ENCODE assay signal across 24 mouse cellular contexts in genomic region chr16:45930308-45930707, GRCm38 (mm10). TPM values are rescaled to one million over a fixed set of nuclear protein-coding genes. Genes with fewer than 3 reads are reported as not detected.
A peak's percentile ranks its signal among the peaks of the same experiment; 100 is the strongest.
DNase-seq lines count a peak whose midpoint lies in the region; ATAC-seq and TF ChIP-seq lines count a peak whose summit lies in the region.
"Had no signal": no experiment of that assay in that cellular context is flagged by ENCODE, and none has a peak within 500 bp of the region (broad histone marks: within the 10 kb centered on the region; RNA-seq: fewer than 3 reads in every experiment).

No protein-coding gene starts in this region.

- no peaks in the 10 kb centered on the region for H3K36me3 ChIP-seq in limb, embryonic 14.5 days (ENCODE audit: control insufficient read depth, insufficient read depth, low read length)
- no peaks in the 10 kb centered on the region for H3K36me3 ChIP-seq in limb, embryonic 10.5 days
- no peaks in the 10 kb centered on the region for H3K36me3 ChIP-seq in myocyte (ENCODE audit: control insufficient read depth, insufficient read depth)
- H3K36me3 ChIP-seq: forebrain, embryonic 15.5 days; heart, embryonic 15.5 days; hindbrain, embryonic 15.5 days; neural tube, embryonic 13.5 days had no signal

- no peaks in the 10 kb centered on the region for H3K9me3 ChIP-seq in limb, embryonic 14.5 days (ENCODE audit: control insufficient read depth, low read length)
- H3K9me3 ChIP-seq in limb, embryonic 10.5 days (replicated peaks): no peaks in the 10 kb centered on the region
- H3K9me3 ChIP-seq: forebrain, embryonic 15.5 days; heart, embryonic 15.5 days; hindbrain, embryonic 15.5 days; neural tube, embryonic 13.5 days had no signal

- H3K27ac ChIP-seq in limb, embryonic 14.5 days (replicated peaks; ENCODE audit: low read depth, low read length): no peak overlapping the region
- H3K27ac ChIP-seq in limb, embryonic 10.5 days: no peak overlapping the region
- H3K27ac ChIP-seq: forebrain, embryonic 15.5 days; heart, embryonic 15.5 days; hindbrain, embryonic 15.5 days; kidney, postnatal 0 days; neural tube, embryonic 13.5 days had no signal

- H3K79me2 ChIP-seq in myocyte (ENCODE audit: control insufficient read depth, insufficient read depth): no peaks in the 10 kb centered on the region

- TF ChIP-seq POLR2A in limb, embryonic 14.5 days (IDR thresholded peaks at IDR 0.05; ENCODE audit: borderline replicate concordance, extremely low read depth, insufficient read depth, insufficient read length): no peak
- no peak for TF ChIP-seq POLR2A in myocyte (IDR thresholded peaks at IDR 0.05; ENCODE audit: insufficient read length, low read depth)

- WGBS in limb, embryonic 14.5 days: 84% methylated on average over 3 of the region's 3 CpGs
- 94% methylated on average over 3 of the region's 3 CpGs for WGBS in limb, embryonic 10.5 days

- DNase-seq in limb, embryonic 14.5 days (ENCODE audit: low spot score): no peak
- no peak for DNase-seq in limb, embryonic 10.5 days (ENCODE audit: low spot score)
- DNase-seq in 3134 (ENCODE audit: extremely low read depth, insufficient read length, low spot score): peak; percentile 13
- peak; percentile 71 for DNase-seq in 3T3-L1 (ENCODE audit: low read depth, low spot score)
- DNase-seq in embryo, embryonic 11 days: no peak
- DNase-seq in kidney, postnatal 10 days: no peak
- DNase-seq: cerebellum, adult 11-12 months; cerebellum, postnatal 14 days; gastrocnemius, postnatal 10 days; heart, postnatal 4 days; kidney, adult 2 months; left cerebral cortex, postnatal 4 days; liver, postnatal 0 days; midbrain, embryonic 14.5 days; thymus, adult 18-20 months; thymus, postnatal 4 days had no signal

- no peaks in the 10 kb centered on the region for H3K27me3 ChIP-seq in limb, embryonic 14.5 days (ENCODE audit: control insufficient read depth, insufficient read depth, low read length)
- no peaks in the 10 kb centered on the region for H3K27me3 ChIP-seq in limb, embryonic 10.5 days (ENCODE audit: low read depth, poor library complexity, severe bottlenecking)
- H3K27me3 ChIP-seq in myocyte (ENCODE audit: control insufficient read depth, insufficient read depth, insufficient read length): no peaks in the 10 kb centered on the region
- H3K27me3 ChIP-seq: forebrain, embryonic 15.5 days; heart, embryonic 15.5 days; hindbrain, embryonic 15.5 days; neural tube, embryonic 13.5 days had no signal

- no peak overlapping the region for H3K4me2 ChIP-seq in limb, embryonic 14.5 days (replicated peaks; ENCODE audit: low read depth, low read length, severe bottlenecking)
- H3K4me2 ChIP-seq in myocyte (ENCODE audit: low read depth): peak overlapping the region; percentile 46
- H3K4me2 ChIP-seq: forebrain, embryonic 15.5 days; heart, embryonic 15.5 days; hindbrain, embryonic 15.5 days; liver, embryonic 11.5 days; neural tube, embryonic 13.5 days had no signal

- no peak overlapping the region for H3K9ac ChIP-seq in limb, embryonic 14.5 days (ENCODE audit: low read depth, low read length, severe bottlenecking)
- H3K9ac ChIP-seq: forebrain, embryonic 15.5 days; heart, embryonic 15.5 days; hindbrain, embryonic 15.5 days; liver, postnatal 0 days; neural tube, embryonic 13.5 days had no signal

- H3K4me3 ChIP-seq in limb, embryonic 14.5 days (replicated peaks; ENCODE audit: low read length): no peak overlapping the region
- H3K4me3 ChIP-seq in limb, embryonic 10.5 days: no peak overlapping the region
- H3K4me3 ChIP-seq in myocyte: no peak overlapping the region
- H3K4me3 ChIP-seq: forebrain, embryonic 15.5 days; heart, embryonic 15.5 days; hindbrain, embryonic 15.5 days; neural tube, embryonic 13.5 days had no signal

- no peak overlapping the region for H3ac ChIP-seq in myocyte (ENCODE audit: control insufficient read depth, insufficient read length)

- ATAC-seq in limb, embryonic 14.5 days (ENCODE audit: low FRiP score, low read depth): peak; percentile 9; the same call in 1 of the 2 replicates
- ATAC-seq: CD4-positive, CD25-positive, alpha-beta regulatory T cell, adult 4 months; forebrain, embryonic 15.5 days; liver, postnatal 0 days had no signal

- peaks cover 25% of the 10 kb centered on the region; the same call in 1 of the 2 replicates for H3K4me1 ChIP-seq in limb, embryonic 14.5 days (ENCODE audit: control insufficient read depth, insufficient read depth, low read length)
- H3K4me1 ChIP-seq in limb, embryonic 10.5 days: peaks cover 12% of the 10 kb centered on the region; the same call in 1 of the 2 replicates
- H3K4me1 ChIP-seq: forebrain, embryonic 15.5 days; hindbrain, embryonic 15.5 days had no signal

TF ChIP-seq in myocyte, 11 proteins besides CTCF, POLR2A, EP300 and RAD21:
- TF ChIP-seq SRF (IDR thresholded peaks at IDR 0.05; ENCODE audit: control insufficient read depth, insufficient read length, low read depth) (peak; percentile 88), TCF12 (IDR thresholded peaks at IDR 0.05; ENCODE audit: insufficient read depth, poor library complexity, severe bottlenecking) (peak; percentile 20), REST (IDR thresholded peaks at IDR 0.05; ENCODE audit: insufficient read depth, insufficient read length) (no peak), USF1 (IDR thresholded peaks at IDR 0.05; ENCODE audit: low read depth) (no peak), MYOD1 (IDR thresholded peaks at IDR 0.05; ENCODE audit: control insufficient read depth in 1 of 3, insufficient read length in 2 of 3, low read depth in 2 of 3) (peak; percentile 55 to 80 (median 74))

RNA-seq across cellular contexts. Expression of gene Phldb2, which starts 23.1 kb away (rescaled TPM):
- polyA plus RNA-seq in limb, embryonic 14.5 days (2012; rRNA removed): 46.5 and 51.0 TPM in 2 replicates
- polyA plus RNA-seq in limb, embryonic 14.5 days (2014; fragmentation: Nextera tagmentation; extraction: Ambion mirVana): 55.8 and 57.9 TPM in 2 replicates
- polyA plus RNA-seq in limb, embryonic 10.5 days (2016; fragmentation: Nextera tagmentation; extraction: Ambion mirVana): 38.9 and 50.2 TPM in 2 replicates
- 25.7 TPM for polyA plus RNA-seq in myocyte (2012; fragmentation: generic; extraction: Trizol)

Comparison
In these comparisons a context has a peak if more than half of its experiments do, and no peak if none do; other contexts are left out.
1. DNase-seq: peak in 3134 (single experiment) and 3T3-L1 (single experiment); none in limb, embryonic 14.5 days (single experiment), limb, embryonic 10.5 days (single experiment), embryo, embryonic 11 days (single experiment) and kidney, postnatal 10 days (single experiment).